Mouse (Mus musculus) embryonic facial prominence, embryonic 10.5 days (tissue): ENCODE data around the gene Trdn. TPM values are rescaled to one million over a fixed set of nuclear protein-coding genes. Genes with fewer than 3 reads are reported as not detected.

Experiments
- DNase-seq: peaks from one replicate; pipeline ENCODE4 v3.0.0-alpha.2; 2017; ENCODE audit warnings: low spot score
- H3K27ac ChIP-seq: fragments of 300-500 bp; sonication (generic); replicated peaks from 2 replicates; pipeline ENCODE4 v1.5.1; 2016; ENCODE audit warnings: mild to moderate bottlenecking
- H3K27me3 ChIP-seq: fragments of 300-500 bp; sonication (generic); replicated peaks from 2 replicates; pipeline ENCODE4 v1.6.1; 2016; ENCODE audit warnings: low read depth, mild to moderate bottlenecking; ENCODE audit not compliant: poor library complexity, severe bottlenecking
- H3K36me3 ChIP-seq: fragments of 300-500 bp; sonication (generic); replicated peaks from 2 replicates; pipeline ENCODE4 v1.6.1; 2016; ENCODE audit warnings: mild to moderate bottlenecking, moderate library complexity
- H3K4me1 ChIP-seq: fragments of 300-500 bp; sonication (generic); 2 replicates; pipeline ENCODE4 v1.6.1; 2016
- H3K4me3 ChIP-seq: fragments of 300-500 bp; sonication (generic); 2 replicates; pipeline ENCODE4 v1.5.1; 2016; ENCODE audit warnings: mild to moderate bottlenecking, moderate library complexity
- H3K9me3 ChIP-seq: fragments of 300-500 bp; sonication (generic); 2 replicates; pipeline ENCODE4 v1.6.1; 2016; ENCODE audit warnings: mild to moderate bottlenecking
- WGBS: fragments of 180-500 bp; shearing (Covaris S2); methylation state at CpG from one replicate; pipeline ENCODE4 v1.1.7; 2016; 5-methylcytosine and 5-hydroxymethylcytosine counted together
- polyA plus RNA-seq: library from polyadenylated mRNA; unstranded; fragments of >200 nt; fragmentation: Nextera tagmentation; extraction: Ambion mirVana; gene quantifications from 2 replicates; pipeline ENCODE4 v1.2.1, GENCODE M21; 2016

Trdn gene
- polyA plus RNA-seq = not detected in 2 replicates

- Histone ChIP-seq H3K36me3 (no peaks in the 10 kb centered on the region), H3K4me1 (no peaks in the 10 kb centered on the region), H3K27ac (no peak within 1 kb of the TSS), H3K4me3 (no peak within 1 kb of the TSS), H3K9me3 (no peaks in the 10 kb centered on the region), H3K27me3 (no peaks in the 10 kb centered on the region)
- WGBS = 88% methylated on average over 1 of the region's 1 CpGs
- DNase-seq = no peak
Observed at GRCm38 (mm10) chr10:33080254-33080653, at the start of gene Trdn. Gene Trdn (plus strand): TSS chr10:33080554.

GRCm38 (mm10) chr10:33060771-33061170 is 19.6 kb upstream of the Trdn start:
- no peaks in the 10 kb centered on the region for H3K27me3 ChIP-seq
- no peak overlapping the region for H3K4me3 ChIP-seq
- WGBS = 88% methylated on average over 1 of the region's 1 CpGs
- no peak overlapping the region for H3K27ac ChIP-seq
- H3K9me3 ChIP-seq = no peaks in the 10 kb centered on the region
- no peaks in the 10 kb centered on the region for H3K4me1 ChIP-seq
- no peak for DNase-seq
- no peaks in the 10 kb centered on the region for H3K36me3 ChIP-seq

- no peaks in the 10 kb centered on the region for H3K9me3 ChIP-seq
- WGBS = 87% methylated on average over 1 of the region's 1 CpGs
- H3K27me3 ChIP-seq = no peaks in the 10 kb centered on the region
- no peaks in the 10 kb centered on the region for H3K36me3 ChIP-seq
- H3K4me3 ChIP-seq = no peak overlapping the region
- no peaks in the 10 kb centered on the region for H3K4me1 ChIP-seq
- DNase-seq = no peak
- no peak overlapping the region for H3K27ac ChIP-seq
Observed at GRCm38 (mm10) chr10:33065566-33065965, 14.8 kb upstream of the Trdn start.

- Histone ChIP-seq H3K4me1 (no peaks in the 10 kb centered on the region), H3K27me3 (no peaks in the 10 kb centered on the region), H3K36me3 (no peaks in the 10 kb centered on the region), H3K9me3 (0 out of 2 replicates have a peak, but pooled peaks cover 3% of the 10 kb centered on the region), H3K4me3 (no peak overlapping the region), H3K27ac (no peak overlapping the region)
- whole genome bisulfite sequencing = 83% methylated on average over 3 of the region's 3 CpGs
- no peak for DNase-seq
Observed at GRCm38 (mm10) chr10:33073126-33073525, 7.2 kb upstream of the Trdn start.

GRCm38 (mm10) chr10:33082151-33082844 is 1.9 kb downstream of the Trdn start:
- H3K27me3 ChIP-seq = no peaks in the 10 kb centered on the region
- no peaks in the 10 kb centered on the region for H3K4me1 ChIP-seq
- H3K36me3 ChIP-seq = no peaks in the 10 kb centered on the region
- no peak overlapping the region for H3K27ac ChIP-seq
- WGBS = 66% methylated on average over 2 of the region's 2 CpGs
- no peaks in the 10 kb centered on the region for H3K9me3 ChIP-seq
- DNase-seq = no peak
- no peak overlapping the region for H3K4me3 ChIP-seq

- no peak for DNase-seq
- Histone ChIP-seq H3K9me3 (no peaks in the 10 kb centered on the region), H3K4me3 (no peak overlapping the region), H3K4me1 (no peaks in the 10 kb centered on the region), H3K27ac (no peak overlapping the region), H3K27me3 (no peaks in the 10 kb centered on the region), H3K36me3 (no peaks in the 10 kb centered on the region)
- 85% methylated on average over 1 of the region's 1 CpGs for WGBS
Observed at GRCm38 (mm10) chr10:33082961-33083626, 2.7 kb downstream of the Trdn start.

GRCm38 (mm10) chr10:33083627-33084158 is 3.3 kb downstream of the Trdn start:
- no peak for DNase-seq

GRCm38 (mm10) chr10:33088403-33088802 is 8.0 kb downstream of the Trdn start:
- Histone ChIP-seq H3K4me3 (no peak overlapping the region), H3K4me1 (no peaks in the 10 kb centered on the region), H3K27ac (no peak overlapping the region), H3K36me3 (no peaks in the 10 kb centered on the region), H3K27me3 (no peaks in the 10 kb centered on the region), H3K9me3 (no peaks in the 10 kb centered on the region)
- no peak for DNase-seq

More at GRCm38 (mm10) chr10:33083627-33084158, 3.3 kb downstream of the Trdn start:
- WGBS = 80% methylated on average over 5 of the region's 5 CpGs
- no peaks in the 10 kb centered on the region for H3K27me3 ChIP-seq
- H3K4me1 ChIP-seq = no peaks in the 10 kb centered on the region
- no peak overlapping the region for H3K27ac ChIP-seq
- no peaks in the 10 kb centered on the region for H3K36me3 ChIP-seq
- no peak overlapping the region for H3K4me3 ChIP-seq
- no peaks in the 10 kb centered on the region for H3K9me3 ChIP-seq

- WGBS = 82% methylated on average over 1 of the region's 1 CpGs
- no peaks in the 10 kb centered on the region for H3K36me3 ChIP-seq
- no peaks in the 10 kb centered on the region for H3K9me3 ChIP-seq
Observed at GRCm38 (mm10) chr10:33092400-33092799, 12.0 kb downstream of the Trdn start.

GRCm38 (mm10) chr10:33107942-33108341 is 27.6 kb downstream of the Trdn start:
- no peak overlapping the region for H3K4me3 ChIP-seq
- no peaks in the 10 kb centered on the region for H3K27me3 ChIP-seq
- H3K27ac ChIP-seq = no peak overlapping the region
- H3K9me3 ChIP-seq = no peaks in the 10 kb centered on the region
- no peak for DNase-seq
- H3K4me1 ChIP-seq = no peaks in the 10 kb centered on the region
- H3K36me3 ChIP-seq = no peaks in the 10 kb centered on the region

More at GRCm38 (mm10) chr10:33092400-33092799, 12.0 kb downstream of the Trdn start:
- Histone ChIP-seq H3K27ac (no peak overlapping the region), H3K4me3 (no peak overlapping the region), H3K27me3 (no peaks in the 10 kb centered on the region), H3K4me1 (no peaks in the 10 kb centered on the region)
- DNase-seq = no peak

GRCm38 (mm10) chr10:33123028-33123427 is 42.7 kb downstream of the Trdn start:
- DNase-seq = no peak
- no peaks in the 10 kb centered on the region for H3K36me3 ChIP-seq
- no peak overlapping the region for H3K4me3 ChIP-seq
- no peaks in the 10 kb centered on the region for H3K27me3 ChIP-seq
- H3K9me3 ChIP-seq = no peaks in the 10 kb centered on the region
- H3K27ac ChIP-seq = no peak overlapping the region
- no peaks in the 10 kb centered on the region for H3K4me1 ChIP-seq

GRCm38 (mm10) chr10:33144911-33145310 is 64.6 kb downstream of the Trdn start:
- WGBS = 86% methylated on average over 1 of the region's 1 CpGs

More at GRCm38 (mm10) chr10:33144911-33145310, 64.6 kb downstream of the Trdn start:
- Histone ChIP-seq H3K9me3 (no peaks in the 10 kb centered on the region), H3K27ac (no peak overlapping the region), H3K4me1 (no peaks in the 10 kb centered on the region), H3K27me3 (no peaks in the 10 kb centered on the region), H3K36me3 (no peaks in the 10 kb centered on the region), H3K4me3 (no peak overlapping the region)
- DNase-seq = no peak
